Mouse (Mus musculus): Measurements from ENCODE around the gene Tox2.

GRCm38 (mm10) chr2:163236057-163236456 lies 33.1 kb downstream of the Tox2 start:
- TF ChIP-seq POLR2A (IDR thresholded peaks at IDR 0.05; ENCODE audit: control insufficient read depth, low read depth, low read length): no peak
- TF ChIP-seq CTCF (IDR thresholded peaks at IDR 0.05; ENCODE audit: control insufficient read depth, insufficient read depth, insufficient replicate concordance, low read depth, low read length): no peak
